Mouse (Mus musculus) C2C12 (cell line): ENCODE measurements around the gene Ppp1r37. TPM values are rescaled to one million over a fixed set of nuclear protein-coding genes. Genes with fewer than 3 reads are reported as not detected.

Experiments used
- H3K27me3 ChIP-seq: one replicate; pipeline ENCODE4 v1.6.1; 2011; ENCODE audit not compliant: control insufficient read depth, insufficient read depth, insufficient read length
- H3K36me3 ChIP-seq: one replicate; pipeline ENCODE4 v1.6.1; 2011; ENCODE audit not compliant: control insufficient read depth, insufficient read depth
- H3K4me3 ChIP-seq: one replicate; pipeline ENCODE4 v1.5.1; 2011; ENCODE audit warnings: mild to moderate bottlenecking, control low read depth; ENCODE audit not compliant: poor library complexity, insufficient read depth, severe bottlenecking
- H3K79me2 ChIP-seq: one replicate; pipeline ENCODE4 v1.6.1; 2011; ENCODE audit not compliant: control insufficient read depth, insufficient read depth
- H3K79me3 ChIP-seq: one replicate; pipeline ENCODE4 v1.6.1; 2011; ENCODE audit warnings: low read depth, control low read depth
- H3ac ChIP-seq: one replicate; pipeline ENCODE3; 2011; ENCODE audit warnings: low read depth; ENCODE audit not compliant: control insufficient read depth, insufficient read length
- CEBPB ChIP-seq: IDR thresholded peaks from one replicate; pipeline ENCODE4 v1.6.1; 2011; ENCODE audit warnings: low read depth, mild to moderate bottlenecking, control low read depth, moderate library complexity
- CTCF ChIP-seq: IDR thresholded peaks from one replicate; pipeline ENCODE4 v1.5.1; 2011; ENCODE audit not compliant: control insufficient read depth, insufficient read depth, insufficient read length
- FOSL1 ChIP-seq: IDR thresholded peaks from one replicate; pipeline ENCODE4 v1.8.0; 2011; ENCODE audit warnings: mild to moderate bottlenecking, low read length; ENCODE audit not compliant: poor library complexity, insufficient read depth, severe bottlenecking
- MAX ChIP-seq: IDR thresholded peaks from one replicate; pipeline ENCODE4 v1.6.1; 2011; ENCODE audit warnings: mild to moderate bottlenecking, control low read depth
- MYOD1 ChIP-seq: IDR thresholded peaks from one replicate; pipeline ENCODE4 v1.6.1; 2011; ENCODE audit warnings: low read depth; ENCODE audit not compliant: control insufficient read depth, insufficient read length
- MYOG ChIP-seq: IDR thresholded peaks from one replicate; pipeline ENCODE4 v1.6.1; 2011; ENCODE audit not compliant: control insufficient read depth, insufficient read length; ENCODE audit errors: extremely low read depth
- USF1 ChIP-seq: IDR thresholded peaks from one replicate; pipeline ENCODE4 v1.6.1; 2011; ENCODE audit warnings: low read depth, mild to moderate bottlenecking, control low read depth, moderate library complexity
- polyA plus RNA-seq: library from polyadenylated mRNA; unstranded; fragments of >200 nt; fragmentation: generic; extraction: Trizol; gene quantifications from one replicate; pipeline ENCODE4 v1.2.1, GENCODE M21; 2012; ENCODE audit warnings: missing spikeins

The Ppp1r37 gene
- polyA plus RNA-seq, 1 experiment: 32.6 TPM

DNA sequence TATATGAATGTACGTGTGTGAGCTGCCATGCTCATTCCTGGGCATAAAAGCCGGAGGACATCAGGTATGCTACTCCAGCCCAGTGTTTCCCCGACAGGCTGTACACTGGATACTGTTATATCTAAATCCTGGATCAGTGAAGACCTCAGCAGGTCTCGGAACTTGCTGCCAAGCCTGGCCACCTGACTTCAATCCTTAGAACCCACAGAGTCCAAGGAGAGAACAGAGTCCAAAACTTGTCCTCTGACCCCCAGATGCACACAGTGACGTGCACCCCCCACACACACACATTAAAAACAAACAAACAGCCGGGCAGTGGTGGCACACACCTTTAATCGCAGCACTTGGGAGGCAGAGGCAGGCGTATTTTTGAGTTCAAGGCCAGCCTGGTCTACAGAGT, 4.5 kb upstream of the Ppp1r37 start:
- TF ChIP-seq MAX (no peak), CEBPB (no peak), FOSL1 (no peak), USF1 (no peak), MYOG (no peak), CTCF (no peak), MYOD1 (no peak)
- Histone ChIP-seq H3K79me3 (peaks cover 28% of the 10 kb centered on the region), H3K36me3 (peaks cover 19% of the 10 kb centered on the region), H3ac (no peak overlapping the region), H3K27me3 (no peaks in the 10 kb centered on the region), H3K4me3 (no peak overlapping the region), H3K79me2 (peaks cover 44% of the 10 kb centered on the region)

DNA sequence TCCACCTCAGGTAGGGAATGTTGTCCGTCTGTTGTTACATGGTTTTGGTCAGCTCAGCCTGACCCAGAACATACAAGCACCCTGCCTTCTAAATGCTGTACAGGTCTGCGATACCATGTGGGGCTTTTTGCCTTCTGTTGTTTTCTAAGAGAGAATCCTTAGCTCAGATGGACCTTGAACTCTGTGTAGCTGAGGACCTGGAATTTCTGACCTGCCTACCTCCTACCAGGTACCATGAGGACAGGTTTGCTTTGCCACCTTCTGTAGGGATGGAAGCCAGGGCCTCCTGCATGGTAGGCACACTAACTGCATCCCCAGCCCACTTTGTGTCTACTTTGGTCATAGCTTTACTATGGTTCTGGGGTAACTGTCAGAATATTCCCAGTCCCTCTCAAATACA, 2.9 kb upstream of the Ppp1r37 start:
- H3K4me3 ChIP-seq: no peak overlapping the region
- peaks cover 40% of the 10 kb centered on the region for H3K79me2 ChIP-seq
- no peaks in the 10 kb centered on the region for H3K27me3 ChIP-seq
- no peak for TF ChIP-seq MYOG
- no peak for TF ChIP-seq CTCF
- TF ChIP-seq MAX: no peak
- no peak for TF ChIP-seq MYOD1
- no peak for TF ChIP-seq FOSL1
- TF ChIP-seq USF1: no peak
- no peak for TF ChIP-seq CEBPB
- no peak overlapping the region for H3ac ChIP-seq
- H3K79me3 ChIP-seq: peaks cover 25% of the 10 kb centered on the region
- peaks cover 19% of the 10 kb centered on the region for H3K36me3 ChIP-seq

DNA sequence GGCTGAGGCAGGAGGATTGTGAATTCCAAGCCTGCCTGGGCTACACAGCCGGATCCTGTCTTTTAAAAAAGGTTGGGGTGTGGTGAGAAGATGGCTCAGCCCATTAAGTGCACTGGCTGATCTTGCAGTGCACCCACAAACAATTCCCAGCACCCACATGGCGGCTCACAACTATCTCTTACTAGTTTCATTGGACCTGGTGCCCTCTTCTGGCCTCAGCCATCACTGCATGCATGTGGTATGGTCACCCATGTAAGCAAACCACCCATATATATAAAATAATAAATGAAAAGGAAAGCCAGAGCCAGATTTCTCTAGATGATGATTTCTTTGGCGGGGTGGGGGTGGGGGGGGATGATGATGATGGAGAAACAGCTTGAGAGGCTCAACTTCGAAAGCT, 1.6 kb upstream of the Ppp1r37 start:
- H3K79me2 ChIP-seq: peaks cover 40% of the 10 kb centered on the region
- TF ChIP-seq USF1: no peak
- no peak for TF ChIP-seq MAX
- TF ChIP-seq MYOD1: no peak
- H3K27me3 ChIP-seq: no peaks in the 10 kb centered on the region
- H3K36me3 ChIP-seq: peaks cover 15% of the 10 kb centered on the region
- no peak overlapping the region for H3K4me3 ChIP-seq
- H3K79me3 ChIP-seq: peaks cover 29% of the 10 kb centered on the region
- no peak overlapping the region for H3ac ChIP-seq

DNA sequence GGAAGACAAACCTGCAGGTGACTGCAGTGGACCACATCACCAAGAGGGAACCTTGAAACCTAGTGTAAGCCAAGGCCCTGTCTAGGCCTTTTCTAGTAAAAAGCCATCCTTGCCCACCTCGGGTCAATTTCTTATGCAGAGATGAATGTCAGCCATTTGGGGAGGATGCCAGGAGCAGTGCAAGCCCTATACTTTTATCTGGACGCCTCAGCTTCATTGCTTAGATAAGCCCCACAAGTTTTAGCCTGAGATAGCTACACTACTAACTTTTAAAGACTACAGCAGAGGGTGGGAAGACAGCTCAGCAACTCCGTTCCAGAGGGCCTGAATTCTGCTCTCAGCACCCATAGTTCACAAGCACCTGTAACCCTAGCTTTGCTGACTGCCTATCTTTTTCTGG, 1.0 kb upstream of the Ppp1r37 start:
- Histone ChIP-seq H3K79me3 (peaks cover 31% of the 10 kb centered on the region), H3ac (no peak overlapping the region), H3K27me3 (no peaks in the 10 kb centered on the region), H3K36me3 (peaks cover 15% of the 10 kb centered on the region), H3K79me2 (peaks cover 40% of the 10 kb centered on the region), H3K4me3 (no peak overlapping the region)
- no peak for TF ChIP-seq CEBPB
- no peak for TF ChIP-seq FOSL1
- TF ChIP-seq MAX: no peak

DNA sequence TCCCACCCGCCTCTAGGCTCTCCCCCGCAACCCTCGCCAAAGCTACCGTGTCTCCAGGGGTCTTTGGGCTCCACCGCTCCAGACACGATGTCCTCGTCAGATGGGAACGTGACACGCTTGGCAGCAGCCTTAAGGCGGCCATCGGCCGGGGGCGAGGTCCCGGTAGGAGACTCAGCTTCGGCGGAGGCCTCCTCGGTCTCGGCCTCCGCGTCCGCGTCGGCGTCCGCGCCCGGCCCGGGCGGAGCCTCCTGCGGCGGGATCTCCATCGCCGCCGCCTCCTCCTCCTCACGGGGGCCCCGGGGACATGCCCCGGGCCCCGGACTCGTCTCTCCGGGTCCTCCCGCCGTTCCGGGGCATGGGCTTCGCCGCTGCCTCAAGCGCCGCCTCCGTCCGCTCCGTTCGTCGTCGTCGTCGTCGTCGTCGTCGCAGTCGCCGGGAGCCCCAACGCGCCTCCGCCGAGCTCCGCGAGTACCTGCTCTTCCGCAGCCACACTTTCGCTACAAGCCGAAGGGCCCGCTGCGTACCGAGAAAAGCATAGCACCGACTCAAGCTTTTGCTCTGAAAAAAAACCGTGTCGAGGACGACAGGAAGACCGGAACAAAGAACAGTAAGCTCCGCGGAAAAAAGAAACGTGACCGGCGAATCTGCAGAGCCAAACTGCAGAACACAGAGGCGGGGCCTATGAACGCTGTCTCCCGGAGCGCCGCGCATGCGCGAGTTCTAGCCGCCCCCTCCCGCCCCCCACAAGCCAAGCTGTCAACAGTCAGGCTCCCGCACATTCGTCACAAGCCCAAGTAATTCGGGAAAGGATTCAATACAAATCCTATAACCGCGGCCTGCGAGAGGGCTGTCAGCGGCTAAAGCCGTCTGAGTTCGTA, 872 bp downstream of the Ppp1r37 start:
- TF ChIP-seq FOSL1 (no peak), MYOD1 (no peak), MAX (no peak), USF1 (no peak), CEBPB (no peak), CTCF (no peak), MYOG (no peak)
- Histone ChIP-seq H3K4me3 (peak overlapping the region; percentile 83), H3K79me3 (peaks cover 46% of the 10 kb centered on the region), H3K36me3 (peaks cover 15% of the 10 kb centered on the region), H3ac (peak overlapping the region; percentile 93), H3K79me2 (peaks cover 50% of the 10 kb centered on the region), H3K27me3 (no peaks in the 10 kb centered on the region)

DNA sequence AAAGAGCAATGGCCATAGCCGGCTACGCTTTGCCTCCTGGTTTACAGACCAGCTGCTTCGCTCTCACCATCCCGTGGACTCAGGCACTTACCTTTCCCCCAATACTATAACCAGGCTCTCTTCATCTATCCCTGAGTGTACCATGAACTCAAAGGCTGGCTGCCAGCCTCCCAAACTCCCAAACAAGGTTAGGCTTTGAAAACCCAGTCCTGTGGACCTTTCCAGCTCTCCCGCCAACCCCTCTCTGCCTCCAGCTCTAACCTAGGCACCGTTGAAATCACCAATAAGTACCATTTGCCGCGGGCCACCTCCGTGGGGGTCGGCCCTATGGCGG, 1.5 kb downstream of the Ppp1r37 start:
- H3K4me3 ChIP-seq: peak overlapping the region; percentile 83
- H3K27me3 ChIP-seq: no peaks in the 10 kb centered on the region
- peaks cover 15% of the 10 kb centered on the region for H3K36me3 ChIP-seq
- H3ac ChIP-seq: peak overlapping the region; percentile 93
- TF ChIP-seq MYOD1 (no peak), FOSL1 (no peak), USF1 (no peak), MAX (no peak)
- peaks cover 52% of the 10 kb centered on the region for H3K79me3 ChIP-seq
- peaks cover 56% of the 10 kb centered on the region for H3K79me2 ChIP-seq
